Mouse (Mus musculus): ENCODE measurements around the gene Hells.

The Hells gene

DNA sequence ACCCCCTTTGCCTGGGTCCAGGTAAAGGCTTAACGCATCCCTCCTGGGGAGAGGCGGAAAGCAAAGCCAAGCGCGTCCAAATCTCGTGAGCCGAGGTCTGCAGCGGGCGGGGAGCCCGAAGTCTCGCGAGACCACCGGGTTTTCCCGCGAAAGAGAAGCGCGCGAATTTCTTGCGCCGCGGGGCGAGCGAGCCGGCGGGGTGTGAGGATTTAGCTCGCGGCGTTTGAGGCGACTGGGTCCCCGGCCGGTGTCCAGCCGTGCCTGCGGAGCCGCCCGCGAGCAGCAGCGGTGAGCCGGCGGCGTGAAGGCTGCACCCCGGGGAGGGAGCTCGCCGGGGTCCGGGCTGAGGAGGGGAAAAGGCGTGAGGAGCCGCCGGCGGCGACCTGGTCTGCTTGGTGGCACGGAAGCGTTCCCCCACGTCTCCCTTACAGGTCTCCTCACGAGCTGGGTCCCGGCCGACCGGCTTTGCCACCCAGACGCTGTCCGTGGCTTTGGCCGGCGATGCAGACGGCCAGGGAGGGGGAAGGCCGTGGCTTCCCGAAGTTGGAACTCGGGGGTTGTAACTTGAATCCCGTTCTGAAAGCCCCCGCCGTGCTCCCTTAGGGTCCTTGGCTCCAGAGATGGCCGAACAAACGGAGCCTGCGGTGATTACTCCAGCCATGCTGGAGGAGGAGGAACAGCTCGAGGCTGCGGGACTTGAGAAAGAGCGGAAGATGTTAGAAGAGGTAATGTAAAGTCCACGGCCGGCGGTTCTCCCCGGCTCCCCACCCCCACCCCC, at the start of gene Hells:
Hells (plus strand) TSS at position 128 of the 778 bp plus-strand sequence.
- DNase-seq: peak; percentile 71 to 83

DNA sequence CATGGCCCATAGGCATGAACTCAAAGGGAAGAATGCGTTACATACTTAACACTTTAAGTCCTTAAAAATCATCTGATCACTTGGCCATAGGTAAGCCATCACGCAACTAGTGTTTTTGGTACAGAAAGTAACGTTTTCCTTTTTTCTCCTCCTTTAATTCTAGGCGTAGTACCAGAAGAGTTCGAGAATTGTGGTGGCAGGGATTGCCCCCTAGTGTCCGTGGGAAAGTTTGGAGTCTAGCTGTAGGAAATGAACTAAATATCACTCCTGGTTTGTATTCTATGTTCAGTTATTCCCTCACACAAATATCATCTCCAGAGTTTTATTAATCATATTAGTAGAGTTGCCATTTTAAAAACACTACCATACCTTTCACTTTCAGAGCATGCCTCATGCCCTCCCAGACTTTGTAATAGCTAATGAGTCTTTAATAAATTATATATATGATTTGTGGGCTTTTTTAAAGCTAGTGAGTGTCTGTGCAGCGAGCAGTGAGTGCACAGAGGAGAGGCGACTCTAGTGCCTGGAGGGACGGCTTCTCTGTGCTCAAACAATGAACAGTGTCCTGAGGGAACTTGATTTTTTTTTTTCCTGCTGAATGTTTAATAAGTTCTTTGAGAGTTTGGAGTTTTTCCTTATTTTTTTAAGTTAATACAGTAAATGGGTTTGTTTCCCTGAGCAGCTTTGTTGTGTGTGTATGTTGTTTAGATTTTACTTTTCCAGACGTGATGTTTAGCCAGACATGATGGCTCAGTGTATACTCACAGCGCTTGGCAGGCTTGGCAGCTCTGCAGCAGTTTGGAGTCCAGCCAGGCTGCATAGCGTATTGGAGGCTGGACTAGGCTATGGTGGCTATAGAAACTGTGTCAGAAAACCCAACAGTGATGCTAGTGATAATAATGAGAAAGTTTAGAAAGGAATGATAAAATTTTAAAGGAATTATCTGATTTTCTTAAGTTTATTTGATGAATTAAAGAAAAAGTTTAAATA, 29.3 kb upstream of the Hells start:
- no peak for DNase-seq

DNA sequence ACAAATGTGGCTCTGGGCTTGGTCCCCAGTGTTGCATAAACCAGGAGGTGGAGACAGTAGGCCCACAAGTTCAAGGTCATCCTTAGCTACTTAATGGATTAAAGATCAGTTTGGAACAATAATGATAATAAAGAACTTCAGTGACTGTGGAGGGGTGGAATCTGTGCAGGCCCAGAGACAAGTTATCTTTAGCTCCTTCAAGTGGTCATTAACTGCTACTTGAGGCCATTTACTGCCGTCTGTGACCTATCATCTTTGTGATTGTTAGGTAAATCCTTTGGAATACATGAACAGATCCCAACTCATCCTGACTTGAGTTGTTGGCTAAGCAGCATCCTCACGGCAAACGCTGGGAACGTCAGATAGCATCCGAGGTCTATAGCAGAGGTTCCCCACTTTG, 28.2 kb upstream of the Hells start:
- no peak for DNase-seq

DNA sequence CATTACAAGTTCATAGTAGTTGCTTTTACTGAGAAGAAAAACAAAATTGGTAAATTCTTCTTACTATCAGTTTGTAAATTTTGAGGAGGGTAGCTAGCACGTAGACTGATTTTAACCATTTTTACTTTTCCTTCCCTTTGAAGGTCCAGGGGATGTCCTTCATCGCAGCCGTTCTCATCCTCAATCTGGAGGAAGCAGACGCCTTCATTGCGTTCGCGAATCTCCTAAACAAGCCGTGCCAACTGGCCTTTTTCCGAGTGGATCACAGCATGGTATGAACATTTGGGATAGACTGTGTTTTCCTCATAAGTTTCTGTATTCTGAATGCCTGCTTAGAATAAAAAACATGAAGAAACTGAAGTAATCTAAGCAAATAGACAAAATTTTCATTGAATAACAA, 16.9 kb upstream of the Hells start:
- no peak for DNase-seq

DNA sequence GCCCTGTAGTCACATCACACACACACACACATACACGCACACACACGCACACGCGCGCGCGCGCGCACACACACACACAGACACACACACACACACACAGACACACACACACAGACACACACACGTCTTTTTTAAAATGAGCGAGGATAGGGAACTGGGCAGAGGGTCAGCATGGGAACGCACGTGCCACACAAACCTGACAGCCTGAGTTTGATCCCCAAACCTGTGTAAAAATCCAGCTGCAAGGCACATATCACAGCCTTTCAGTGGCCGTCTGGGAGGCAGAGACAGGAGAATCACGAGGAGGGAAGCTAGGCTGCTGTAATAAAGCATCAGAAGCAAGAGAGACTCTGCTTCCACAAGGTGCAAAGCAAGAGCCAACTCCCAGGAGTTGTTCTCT, 15.8 kb upstream of the Hells start:
- DNase-seq: no peak

DNA sequence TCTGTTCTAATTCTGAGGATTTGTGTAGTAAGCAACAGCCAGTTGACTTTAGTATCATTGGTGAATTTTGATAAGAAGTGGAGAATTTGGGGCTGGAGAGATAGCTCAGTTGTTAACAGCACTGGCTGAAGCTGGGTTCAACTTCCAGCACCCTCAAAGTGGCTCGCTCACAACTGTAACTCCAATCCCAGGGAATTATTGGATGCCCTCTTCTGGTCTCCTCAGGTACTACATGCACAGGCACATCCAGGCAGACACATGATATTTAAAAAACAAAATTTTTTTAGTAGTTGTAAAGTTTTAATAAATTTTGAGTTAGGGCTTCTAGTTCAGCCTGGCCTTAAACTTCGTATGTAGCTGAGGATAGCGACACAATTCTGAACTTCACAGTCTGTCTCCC, 15.0 kb upstream of the Hells start:
- peak in 1 of 2 experiments; percentile 28 for DNase-seq

DNA sequence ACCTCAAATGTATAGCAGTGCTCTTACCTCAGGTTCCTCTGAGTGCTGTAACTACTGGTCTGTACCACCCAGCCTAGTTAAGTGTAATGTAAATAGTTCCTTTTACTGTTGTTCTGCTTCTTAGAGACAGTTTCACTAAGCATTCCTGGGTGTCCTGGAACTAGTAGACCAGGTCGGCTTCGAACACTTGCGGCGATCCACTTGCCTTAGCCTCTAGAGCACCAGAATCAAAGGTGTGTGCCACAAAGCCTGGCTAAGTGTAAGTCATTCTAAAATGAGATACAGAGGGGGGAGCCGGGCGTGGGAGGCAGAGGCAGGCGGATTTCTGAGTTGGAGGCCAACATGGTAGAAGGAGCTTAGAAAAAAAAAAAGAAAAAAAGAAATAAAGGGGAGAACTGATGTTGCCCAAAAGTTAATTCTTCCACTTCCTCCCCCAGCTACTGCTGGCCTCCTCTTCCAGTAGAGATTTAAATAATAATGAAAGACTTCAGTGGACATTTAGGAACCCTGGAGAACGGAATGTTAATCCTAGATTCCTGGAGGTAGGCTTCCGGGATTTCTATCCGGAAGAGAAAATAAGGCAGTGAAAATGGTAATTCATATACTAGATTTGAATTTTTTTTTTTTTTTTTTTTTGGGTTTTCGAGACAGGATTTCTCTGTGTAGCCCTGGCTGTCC, 2.1 kb upstream of the Hells start:
- no peak for DNase-seq

DNA sequence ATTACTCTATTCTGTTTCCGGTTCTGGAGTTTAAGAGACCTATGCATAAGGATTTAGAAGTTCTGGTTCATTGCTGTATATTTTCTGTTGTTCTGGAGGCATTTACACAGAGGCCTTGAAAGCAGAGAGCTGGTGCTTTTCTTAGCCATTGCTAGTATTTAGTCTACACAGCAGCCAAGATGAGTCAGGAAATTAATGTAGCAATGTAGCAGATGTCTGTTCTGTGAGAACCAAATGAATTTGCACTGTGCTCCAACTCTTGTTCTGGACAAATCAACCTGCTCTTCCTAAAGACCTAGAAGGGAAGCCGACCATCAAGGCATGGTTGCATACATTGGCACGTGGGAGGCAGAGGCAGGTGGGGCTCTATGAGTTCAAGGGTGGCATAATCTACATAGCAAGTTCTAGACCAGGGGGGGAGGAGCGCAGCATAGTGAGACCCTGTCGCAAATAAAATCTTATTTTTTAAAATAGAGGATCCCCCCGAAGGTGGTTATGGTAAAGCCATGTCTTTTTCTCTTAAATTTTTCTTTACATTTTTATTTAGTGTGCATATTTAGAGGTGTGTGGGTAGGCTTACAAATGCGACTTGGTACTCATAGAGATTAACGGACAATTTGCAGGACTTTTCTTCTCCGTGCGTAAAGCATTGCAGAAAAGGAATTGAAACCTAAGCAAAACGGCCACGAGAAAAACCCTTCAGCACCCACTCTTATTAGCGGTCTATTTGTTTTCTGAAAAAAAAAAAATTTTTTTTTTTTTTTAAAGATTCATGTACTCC, 1.1 kb upstream of the Hells start:
- no peak for DNase-seq

DNA sequence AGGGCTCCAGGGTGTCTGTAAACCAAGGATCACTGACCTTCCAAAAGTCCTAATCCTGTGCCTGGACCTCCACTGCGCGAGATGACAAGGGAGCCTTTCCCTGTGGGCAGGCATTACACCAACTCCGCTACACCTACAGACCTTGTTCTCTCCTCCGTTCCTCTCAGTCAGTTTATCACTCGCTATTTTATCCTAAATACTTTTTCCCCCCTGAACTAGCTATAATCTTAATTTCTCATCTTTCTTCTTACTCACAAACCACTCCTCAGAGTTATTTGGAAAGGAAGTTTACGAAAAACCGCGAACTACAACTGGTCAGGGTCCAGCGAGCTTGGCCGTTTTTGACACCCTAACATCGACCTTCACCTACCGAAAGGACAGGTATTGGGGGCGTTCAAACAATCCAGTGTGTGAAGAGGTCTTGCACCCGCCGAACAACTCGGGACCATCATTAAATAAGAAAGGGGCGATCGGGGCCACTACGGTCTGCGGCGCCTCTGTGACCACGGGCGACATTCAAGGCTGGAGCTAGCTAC, 395 bp upstream of the Hells start:
- DNase-seq: no peak

DNA sequence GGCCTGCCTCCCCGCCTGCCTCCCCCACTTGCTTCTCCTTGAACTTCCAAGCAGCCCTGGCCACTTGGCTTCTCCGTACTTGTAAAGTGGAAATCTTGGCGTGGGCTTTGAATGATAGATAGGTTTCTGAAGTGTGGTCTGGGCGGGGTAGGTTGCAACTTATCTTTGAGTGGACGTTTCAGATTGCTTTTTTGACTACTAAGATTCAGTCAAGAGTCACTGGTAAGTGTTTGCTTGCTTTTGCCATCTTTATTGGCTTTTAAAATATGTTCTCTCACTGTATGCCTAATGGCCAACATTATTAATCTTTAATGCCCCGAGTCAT, 813 bp downstream of the Hells start:
- DNase-seq: no peak

DNA sequence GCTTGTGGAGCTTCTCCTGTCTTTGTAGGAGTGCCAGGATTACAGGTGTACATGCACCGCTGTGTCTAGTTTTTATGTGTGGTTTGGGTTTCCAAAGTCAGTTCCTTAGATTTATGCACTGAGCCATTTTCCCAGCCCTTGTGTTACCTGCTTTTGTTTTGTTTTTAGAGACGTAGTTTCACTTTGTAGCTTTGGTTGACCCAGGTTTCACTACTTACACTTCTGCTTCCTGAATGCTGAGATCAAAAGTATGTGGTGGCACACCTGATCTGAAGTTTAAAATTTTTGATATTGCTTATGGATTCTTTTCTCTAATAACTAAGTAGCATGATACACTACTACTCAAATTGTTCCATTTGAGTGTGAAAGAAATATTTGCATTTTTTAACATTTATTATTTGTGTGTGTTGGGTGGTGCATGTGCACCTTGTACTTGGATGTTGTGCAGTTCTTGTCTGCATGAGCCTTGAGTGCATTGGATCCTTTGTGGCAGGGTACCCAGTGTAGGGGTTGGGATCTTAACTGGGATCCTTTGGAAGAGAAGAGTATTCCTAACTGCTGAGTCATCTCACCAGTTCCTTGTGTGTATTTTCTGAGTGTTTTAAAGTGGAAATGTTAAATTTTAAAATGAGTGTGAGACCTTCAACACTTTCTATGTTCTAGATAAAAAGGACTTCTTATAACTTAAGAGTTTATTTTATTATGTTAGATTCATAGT, 14.0 kb downstream of the Hells start:
- DNase-seq: no peak

DNA sequence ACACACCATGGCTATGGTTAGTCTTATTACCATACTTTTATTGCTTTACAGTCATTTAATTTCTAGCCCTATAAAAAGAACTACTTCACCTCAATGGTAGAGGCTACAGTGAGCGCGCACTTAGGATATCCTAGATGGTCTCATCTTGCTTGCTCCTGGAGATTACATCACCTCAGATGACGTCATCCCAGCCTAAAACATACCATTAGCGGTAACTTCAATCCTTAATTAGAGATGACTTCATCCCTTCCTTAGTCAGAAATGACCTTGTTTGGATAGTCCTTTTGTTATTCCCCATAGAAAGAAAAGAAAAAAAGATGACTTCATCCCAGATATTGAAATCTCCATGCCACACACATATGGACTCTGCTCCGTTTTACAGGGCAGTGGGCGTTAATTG, 40.0 kb downstream of the Hells start:
- no peak for DNase-seq

DNA sequence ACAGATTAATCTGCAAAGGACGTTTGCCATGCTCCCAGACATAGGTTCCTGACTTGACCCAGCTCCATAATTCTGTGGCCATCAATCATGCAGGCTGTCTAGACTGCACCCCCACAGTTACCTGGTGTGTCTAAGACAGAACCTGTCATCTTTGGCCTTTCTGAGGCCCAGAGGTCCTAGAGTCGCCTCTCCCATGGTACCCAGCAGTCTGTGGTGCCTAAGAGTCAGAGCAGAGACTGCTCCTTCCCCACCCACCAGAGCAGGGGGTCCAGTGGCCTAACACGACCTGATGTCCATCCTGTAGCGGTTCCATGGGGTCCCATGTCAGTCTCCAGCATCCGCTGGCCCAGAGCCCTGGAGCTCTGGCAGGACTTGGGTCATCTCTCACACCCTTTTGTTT, 41.9 kb downstream of the Hells start:
- no peak for DNase-seq

DNA sequence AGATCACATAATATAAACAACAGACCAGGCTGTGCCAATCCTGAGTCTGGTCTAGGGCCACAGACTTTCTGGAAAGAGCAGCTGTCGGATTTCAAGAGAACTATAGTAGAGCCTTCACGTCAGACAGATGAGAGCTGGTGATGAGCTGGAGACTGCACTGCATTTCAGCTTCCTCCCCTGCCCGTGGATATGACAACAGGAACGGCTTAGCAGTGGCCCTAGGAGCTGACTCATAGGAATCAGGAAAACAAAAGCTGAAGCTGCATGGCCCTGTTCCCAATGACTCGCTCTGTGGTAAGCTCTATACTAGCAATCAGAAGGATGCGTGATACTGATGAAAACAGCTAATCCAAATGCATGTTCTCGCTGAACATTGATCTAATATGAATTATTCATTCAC, 43.0 kb downstream of the Hells start:
- no peak for DNase-seq

DNA sequence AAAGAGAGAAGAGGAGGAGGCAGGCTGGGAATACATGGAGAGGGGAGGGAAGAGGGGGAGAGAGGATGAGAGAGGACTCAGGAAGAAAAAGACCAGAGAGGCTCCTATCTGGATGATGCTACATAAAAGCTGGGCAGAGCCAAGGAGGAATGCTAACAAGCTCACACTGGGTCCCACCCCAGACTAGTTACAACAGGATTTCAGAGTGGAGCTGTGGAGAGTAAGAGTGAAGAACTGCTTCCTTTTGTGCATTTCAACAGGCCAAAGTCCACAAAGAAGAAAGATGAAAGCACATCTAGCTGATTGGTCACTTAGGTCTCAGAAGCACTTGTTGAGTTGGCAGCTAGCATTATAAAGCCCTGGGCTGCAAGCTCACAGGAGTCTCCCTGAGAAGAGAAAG, 45.6 kb downstream of the Hells start:
- DNase-seq: no peak

DNA sequence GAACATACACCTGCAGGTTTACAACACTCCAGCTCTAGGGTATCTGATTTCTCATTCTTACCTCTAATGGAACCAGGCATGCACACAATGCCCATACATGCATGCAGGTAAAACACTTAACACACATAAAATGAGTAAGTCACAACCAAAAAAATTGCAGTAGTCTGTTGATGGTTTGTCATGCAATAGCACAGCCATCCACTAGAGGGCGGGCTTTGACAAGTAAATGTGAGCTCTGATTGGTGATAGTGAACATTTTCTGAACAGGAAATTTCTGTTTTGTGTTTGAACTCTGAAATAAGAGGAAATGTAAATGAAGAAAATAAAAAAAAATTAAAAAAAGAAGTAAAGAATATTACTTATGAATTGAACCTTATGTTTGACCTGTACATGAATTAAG, 51.3 kb downstream of the Hells start:
- DNase-seq: peak; percentile 5 to 57

DNA sequence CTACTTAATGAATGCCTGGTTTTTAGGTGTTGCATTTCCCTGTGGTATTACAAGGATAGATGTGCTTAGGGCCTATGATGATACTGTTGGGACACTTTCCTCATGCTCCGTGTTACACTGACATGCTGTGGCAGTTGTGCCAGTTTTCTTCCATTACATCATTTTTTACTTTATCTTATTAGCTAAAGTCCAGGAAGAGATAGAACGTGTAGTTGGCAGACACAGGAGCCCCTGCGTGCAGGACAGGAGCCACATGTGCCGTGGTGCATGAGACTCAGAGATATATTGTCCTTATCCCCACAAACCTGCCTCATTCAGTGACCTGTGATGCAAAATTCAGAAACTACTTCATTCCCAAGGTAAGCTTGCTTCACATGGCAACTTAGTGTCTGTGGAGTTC, 67.5 kb downstream of the Hells start:
- DNase-seq: no peak

DNA sequence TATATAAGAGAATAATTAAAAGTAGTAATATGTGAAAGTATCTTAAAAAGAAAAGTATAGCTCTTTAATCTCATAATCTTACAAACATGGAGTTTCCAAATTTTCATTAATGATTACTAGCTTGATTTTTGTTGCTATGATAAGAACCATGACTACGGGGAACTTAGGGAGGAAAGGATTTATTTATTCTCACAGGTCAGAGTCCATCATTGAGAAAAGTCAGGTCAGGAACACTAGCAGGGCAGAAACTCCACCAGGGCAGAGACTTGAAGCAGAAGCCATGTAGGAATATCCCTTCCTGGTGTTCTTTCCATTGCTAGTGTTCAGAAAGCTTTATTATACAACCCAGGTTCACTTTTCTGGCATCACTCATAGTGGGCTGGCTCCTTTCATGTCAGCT, 68.0 kb downstream of the Hells start:
- no peak for DNase-seq

DNA sequence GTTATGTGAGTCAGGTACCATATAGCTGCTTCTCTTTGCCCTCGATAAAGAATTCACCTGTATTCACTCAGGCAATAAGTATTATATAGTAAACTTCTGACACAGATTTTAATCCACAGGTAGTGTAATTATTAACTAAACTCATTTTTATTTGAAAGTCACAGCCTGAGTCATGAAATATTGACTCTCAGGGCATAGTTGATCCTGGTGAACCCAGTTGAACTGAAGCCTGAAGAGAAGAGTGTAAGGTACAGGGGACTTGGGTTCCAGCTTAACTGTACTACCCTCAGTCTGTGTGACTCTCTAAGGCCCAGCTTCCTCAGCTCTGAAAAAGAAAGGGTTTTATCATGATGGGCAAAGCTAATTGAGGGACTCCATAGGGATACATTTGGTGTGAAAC, 74.4 kb downstream of the Hells start:
- no peak for DNase-seq

DNA sequence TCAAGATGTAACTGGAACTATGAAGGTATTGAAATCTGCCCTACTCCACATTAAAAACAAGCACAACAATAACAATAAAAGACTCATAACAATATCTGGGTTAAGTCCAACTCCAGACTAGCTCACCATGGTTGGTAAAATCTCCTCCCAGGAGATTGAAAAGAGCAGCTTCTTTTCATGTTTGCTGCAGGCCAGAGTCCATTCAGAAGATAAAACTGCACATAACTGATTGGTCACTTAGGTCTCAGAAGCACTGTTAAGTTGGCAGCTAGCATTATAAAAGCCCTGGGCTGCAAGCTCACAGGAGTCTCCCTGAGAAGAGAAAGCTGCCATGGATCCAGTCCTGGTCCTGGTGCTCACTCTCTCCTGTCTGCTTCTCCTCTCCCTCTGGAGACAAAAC, 76.0 kb downstream of the Hells start, which contains the start of gene Cyp2c55:
Cyp2c55 (plus strand) TSS at position 305 of the 400 bp plus-strand sequence.
- no peak for DNase-seq
